23 mouse cellular contexts compared by ENCODE assay signal in the genomic region with DNA sequence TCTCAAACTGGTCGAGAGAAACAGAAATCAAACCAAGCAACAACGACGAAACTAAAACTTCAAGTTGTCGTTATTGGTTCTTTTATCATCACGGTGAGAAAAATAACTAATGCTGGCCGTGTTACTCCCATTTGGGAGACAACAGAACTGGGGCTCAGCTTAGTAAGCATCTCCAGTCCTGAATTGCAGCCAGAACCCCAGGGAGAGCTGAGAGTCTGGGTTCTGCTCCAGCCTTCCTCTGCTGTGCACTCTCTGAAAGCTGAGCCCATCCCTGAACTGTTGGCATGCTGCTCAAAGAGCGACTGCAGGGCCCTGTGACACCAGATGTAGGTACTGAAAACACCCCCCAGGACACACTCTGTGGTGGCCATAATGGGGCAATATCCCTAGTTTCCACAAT. TPM values are rescaled to one million over a fixed set of nuclear protein-coding genes. Genes with fewer than 3 reads are reported as not detected.
DNase-seq lines count a peak whose midpoint lies in the region; TF ChIP-seq lines count a peak whose summit lies in the region.
"Had no signal": no experiment of that assay in that cellular context is flagged by ENCODE, and none has a peak within 500 bp of the region (broad histone marks: within the 10 kb centered on the region; RNA-seq: fewer than 3 reads in every experiment).

No protein-coding gene starts in this region.

- no peak for TF ChIP-seq POLR2A in cerebellum, adult 2 months (IDR thresholded peaks at IDR 0.05; ENCODE audit: borderline replicate concordance, insufficient read depth, low read length)

- no peak overlapping the region for H3K4me3 ChIP-seq in cerebellum, adult 2 months (replicated peaks; ENCODE audit: insufficient read depth, low read depth, low read length)
- H3K4me3 ChIP-seq: embryonic facial prominence, embryonic 13.5 days; embryonic facial prominence, embryonic 15.5 days; erythroblast, embryonic 14.5 days; forebrain, embryonic 10.5 days; forebrain, embryonic 12.5 days; gastrocnemius, adult 2 months had no signal

- no peak for TF ChIP-seq CTCF in cerebellum, adult 2 months (IDR thresholded peaks at IDR 0.05; ENCODE audit: borderline replicate concordance, insufficient read depth, low read depth, low read length)

- H3K4me1 ChIP-seq in cerebellum, adult 2 months (ENCODE audit: control insufficient read depth, insufficient read depth, low read length), result no peaks in the 10 kb centered on the region
- H3K4me1 ChIP-seq: embryonic facial prominence, embryonic 13.5 days; embryonic facial prominence, embryonic 15.5 days; forebrain, embryonic 10.5 days; forebrain, embryonic 12.5 days had no signal

- H3K27ac ChIP-seq in cerebellum, adult 2 months (ENCODE audit: insufficient read depth, low read length), result no peak overlapping the region
- H3K27ac ChIP-seq: embryonic facial prominence, embryonic 13.5 days; embryonic facial prominence, embryonic 15.5 days; forebrain, embryonic 10.5 days; forebrain, embryonic 12.5 days; gastrocnemius, adult 2 months had no signal

- no peaks in the 10 kb centered on the region for H3K27me3 ChIP-seq in cerebellum, adult 2 months (ENCODE audit: control insufficient read depth, insufficient read depth, low read length)
- H3K27me3 ChIP-seq: embryonic facial prominence, embryonic 13.5 days; embryonic facial prominence, embryonic 15.5 days; forebrain, embryonic 12.5 days had no signal

- DNase-seq in cerebellum, adult 2 months, result peak; percentile 30 to 40
- DNase-seq in cerebellum, adult 9-10 months, result no peak
- DNase-seq in cerebellum, postnatal 14 days, result peak; percentile 52 to 66
- DNase-seq in cerebellum, adult 9-11 months, result no peak
- peak; percentile 28 to 32 for DNase-seq in cerebellum, postnatal 36 days
- no peak for DNase-seq in cerebellum, adult 11 months
- peak; percentile 19 for DNase-seq in brain, adult 2 months (ENCODE audit: low read depth, low spot score)
- DNase-seq in adrenal gland, postnatal 4 days (ENCODE audit: low spot score in 2 of 2), result no peak
- DNase-seq: adrenal gland, adult 2 months; adrenal gland, postnatal 10 days; adrenal gland, postnatal 25 days; embryo, embryonic 11 days; gastrocnemius, adult 2 months; gastrocnemius, postnatal 10 days had no signal

- WGBS in cerebellum, adult 2 months, result 56% methylated on average over 7 of the region's 7 CpGs

RNA-seq across cellular contexts. Expression of gene CK137956, which starts 33.3 kb away (rescaled TPM):
- polyA plus RNA-seq in cerebellum, adult 2 months (2012; rRNA removed), result 0.57 and 0.80 TPM in 2 replicates
- not detected for total RNA-seq in adrenal gland, postnatal 4 days (2021)
- total RNA-seq: adrenal gland, adult 2 months; adrenal gland, postnatal 10 days; adrenal gland, postnatal 25 days; common myeloid progenitor, adult 5-6 weeks; ES-E14; gastrocnemius, adult 2 months; gastrocnemius, postnatal 10 days; MEL had no signal
- polyA plus RNA-seq: adrenal gland, adult 2 months; C2C12; embryonic facial prominence, embryonic 13.5 days; embryonic facial prominence, embryonic 15.5 days; erythroblast, embryonic 14.5 days had no signal

RNA-seq across cellular contexts. Expression of gene Csmd2, which starts 50.2 kb away (rescaled TPM):
- 13.4 and 13.7 TPM in 2 replicates for polyA plus RNA-seq in cerebellum, adult 2 months (2012; rRNA removed)
- total RNA-seq in adrenal gland, postnatal 4 days (2021), result 1 to 10 TPM; 1.9 to 2.3 TPM
- total RNA-seq: common myeloid progenitor, adult 5-6 weeks; gastrocnemius, adult 2 months; MEL had no signal
- polyA plus RNA-seq: C2C12; erythroblast, embryonic 14.5 days had no signal

Comparison
In these comparisons a context has a peak if more than half of its experiments do, and no peak if none do; other contexts are left out.
1. DNase-seq: peak in cerebellum, adult 2 months (2 of 2), cerebellum, postnatal 14 days (2 of 2), cerebellum, postnatal 36 days (2 of 2) and brain, adult 2 months (single experiment); none in cerebellum, adult 9-10 months (single experiment), cerebellum, adult 9-11 months (single experiment), cerebellum, adult 11 months (single experiment) and adrenal gland, postnatal 4 days (0 of 2).